Mouse (Mus musculus) ES-Bruce4 (cell line): ENCODE measurements around the gene Mad2l2. TPM values are rescaled to one million over a fixed set of nuclear protein-coding genes. Genes with fewer than 3 reads are reported as not detected.

Experiments
- H3K27ac ChIP-seq: 2 replicates; pipeline ENCODE4 v1.5.1; 2012; ENCODE audit warnings: low read length, inconsistent platforms; ENCODE audit not compliant: insufficient read depth
- H3K27me3 ChIP-seq: 2 replicates; pipeline ENCODE4 v1.6.1; 2012; ENCODE audit warnings: mild to moderate bottlenecking, low read length, inconsistent platforms; ENCODE audit not compliant: control insufficient read depth, poor library complexity, insufficient read depth, severe bottlenecking
- H3K36me3 ChIP-seq: 2 replicates; pipeline ENCODE4 v1.6.1; 2012; ENCODE audit warnings: inconsistent platforms, mild to moderate bottlenecking, low read length, moderate library complexity; ENCODE audit not compliant: control insufficient read depth, poor library complexity, insufficient read depth, severe bottlenecking
- H3K4me1 ChIP-seq: one replicate; pipeline ENCODE4 v1.8.1; 2011; ENCODE audit warnings: low read length; ENCODE audit not compliant: control insufficient read depth, insufficient read depth
- H3K4me3 ChIP-seq: 2 replicates; pipeline ENCODE4 v1.5.1; 2011; ENCODE audit warnings: low read depth, mild to moderate bottlenecking, low read length
- H3K9ac ChIP-seq: 2 replicates; pipeline ENCODE4 v1.6.1; 2012; ENCODE audit warnings: low read depth, mild to moderate bottlenecking, inconsistent platforms; ENCODE audit not compliant: poor library complexity, severe bottlenecking
- H3K9me3 ChIP-seq: replicated peaks from 2 replicates; pipeline ENCODE4 v1.6.1; 2012; ENCODE audit warnings: mild to moderate bottlenecking, low read length, inconsistent platforms; ENCODE audit not compliant: control insufficient read depth, poor library complexity, insufficient read depth, severe bottlenecking
- CTCF ChIP-seq: IDR thresholded peaks from one replicate; pipeline ENCODE4 v1.8.1; 2011; ENCODE audit warnings: low read depth, low read length
- EP300 ChIP-seq: IDR thresholded peaks from 2 replicates; pipeline ENCODE4 v1.6.1; 2011; ENCODE audit warnings: low read depth, low read length; ENCODE audit not compliant: insufficient read depth
- POLR2A ChIP-seq: IDR thresholded peaks from one replicate; pipeline ENCODE4 v1.8.1; 2011; ENCODE audit warnings: low read length; ENCODE audit not compliant: insufficient read depth
- polyA plus RNA-seq: library from polyadenylated mRNA; stranded (reverse); fragments of >200 nt; gene quantifications from 2 replicates; pipeline ENCODE4 v1.2.4, GENCODE M21; 2011; ENCODE audit warnings: low read depth; ENCODE audit not compliant: missing spikeins, insufficient read depth, insufficient read length

Gene Mad2l2
- polyA plus RNA-seq, 1 experiment: 45.9 TPM

- Histone ChIP-seq H3K27me3 (no peaks in the 10 kb centered on the region), H3K9me3 (no peaks in the 10 kb centered on the region), H3K36me3 (no peaks in the 10 kb centered on the region), H3K4me3 (peak overlapping the region; percentile 61), H3K9ac (peak overlapping the region; percentile 54), H3K27ac (peak overlapping the region; percentile 24), H3K4me1 (peaks cover 3% of the 10 kb centered on the region)
- 0 out of 2 replicates have a peak, but pooled peaks have one; percentile 43 for TF ChIP-seq EP300
- no peak for TF ChIP-seq POLR2A
- peak; percentile 65 for TF ChIP-seq CTCF
Observed at GRCm38 (mm10) chr4:148101801-148102527, 28.2 kb upstream of the Mad2l2 start.

GRCm38 (mm10) chr4:148104146-148104545 lies 26.0 kb upstream of the Mad2l2 start:
- H3K27me3 ChIP-seq: no peaks in the 10 kb centered on the region
- TF ChIP-seq POLR2A (no peak), EP300 (no peak), CTCF (no peak)
- no peak overlapping the region for H3K9ac ChIP-seq
- peaks cover 8% of the 10 kb centered on the region for H3K4me1 ChIP-seq
- no peak overlapping the region for H3K4me3 ChIP-seq
- H3K36me3 ChIP-seq: no peaks in the 10 kb centered on the region
- H3K27ac ChIP-seq: no peak overlapping the region
- no peaks in the 10 kb centered on the region for H3K9me3 ChIP-seq

- H3K9ac ChIP-seq: peak overlapping the region; percentile 31
- H3K4me1 ChIP-seq: peaks cover 5% of the 10 kb centered on the region
- H3K9me3 ChIP-seq: no peaks in the 10 kb centered on the region
- H3K4me3 ChIP-seq: peak overlapping the region; percentile 31
- H3K27me3 ChIP-seq: no peaks in the 10 kb centered on the region
- TF ChIP-seq POLR2A (no peak), CTCF (no peak), EP300 (no peak)
- no peak overlapping the region for H3K27ac ChIP-seq
- no peaks in the 10 kb centered on the region for H3K36me3 ChIP-seq
Observed at GRCm38 (mm10) chr4:148107621-148108291, 22.4 kb upstream of the Mad2l2 start.

- Histone ChIP-seq H3K27me3 (no peaks in the 10 kb centered on the region), H3K27ac (no peak overlapping the region), H3K4me1 (peaks cover 5% of the 10 kb centered on the region), H3K9ac (no peak overlapping the region), H3K9me3 (no peaks in the 10 kb centered on the region), H3K4me3 (no peak overlapping the region), H3K36me3 (no peaks in the 10 kb centered on the region)
- TF ChIP-seq POLR2A (no peak), CTCF (no peak), EP300 (no peak)
Observed at GRCm38 (mm10) chr4:148108565-148109100, 21.6 kb upstream of the Mad2l2 start.

- H3K4me1 ChIP-seq: peaks cover 5% of the 10 kb centered on the region
- no peak for TF ChIP-seq CTCF
- no peak for TF ChIP-seq EP300
- no peak for TF ChIP-seq POLR2A
- H3K36me3 ChIP-seq: no peaks in the 10 kb centered on the region
- no peak overlapping the region for H3K4me3 ChIP-seq
- no peaks in the 10 kb centered on the region for H3K27me3 ChIP-seq
- H3K27ac ChIP-seq: no peak overlapping the region
- no peak overlapping the region for H3K9ac ChIP-seq
- H3K9me3 ChIP-seq: no peaks in the 10 kb centered on the region
Observed at GRCm38 (mm10) chr4:148109215-148109614, 21.0 kb upstream of the Mad2l2 start.

GRCm38 (mm10) chr4:148112519-148112918 lies 17.7 kb upstream of the Mad2l2 start:
- TF ChIP-seq CTCF (no peak), EP300 (no peak), POLR2A (no peak)
- Histone ChIP-seq H3K27ac (no peak overlapping the region), H3K9ac (no peak overlapping the region), H3K36me3 (no peaks in the 10 kb centered on the region), H3K4me3 (no peak overlapping the region), H3K9me3 (no peaks in the 10 kb centered on the region), H3K4me1 (peaks cover 4% of the 10 kb centered on the region), H3K27me3 (no peaks in the 10 kb centered on the region)
